Mouse (Mus musculus) lung, postnatal 10 days (tissue): ENCODE data around the gene Ankrd28.
A peak's percentile ranks its signal among the peaks of the same experiment; 100 is the strongest.

Experiments
- DNase-seq: peaks from one replicate; pipeline ENCODE4 v3.0.0; 2021

Ankrd28 gene

DNA sequence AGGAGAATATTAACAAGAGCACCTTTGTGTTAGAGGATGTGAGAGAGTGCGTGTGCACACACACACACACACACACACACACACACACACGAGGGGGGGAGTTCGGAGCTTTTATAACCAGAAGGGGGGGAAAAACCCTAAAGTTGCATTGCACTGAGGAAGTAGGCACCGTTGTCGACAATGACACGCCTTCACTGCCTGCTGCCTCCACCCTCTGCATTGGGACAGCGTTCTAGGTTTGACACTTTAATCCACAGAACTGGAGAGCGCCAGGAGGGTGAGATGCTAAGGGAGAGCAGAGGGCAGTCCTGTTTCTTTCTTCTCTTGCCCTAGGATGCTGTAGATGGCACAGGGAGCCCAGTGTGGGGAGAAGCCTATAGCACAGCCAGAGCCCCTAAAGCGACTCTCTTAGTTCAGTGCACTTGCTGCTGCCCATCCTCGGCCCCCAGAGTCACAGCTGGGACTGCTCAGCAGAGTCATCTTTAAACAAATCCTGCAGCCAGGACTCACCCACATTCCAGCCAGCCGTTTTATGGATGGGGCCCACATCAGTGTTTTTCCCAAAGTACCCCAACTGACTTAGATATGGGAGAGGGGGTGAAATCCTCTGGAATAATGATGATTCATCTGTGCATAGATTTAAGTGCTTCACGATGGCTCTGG lies 165.4 kb downstream of the Ankrd28 start:
- no peak for DNase-seq

DNA sequence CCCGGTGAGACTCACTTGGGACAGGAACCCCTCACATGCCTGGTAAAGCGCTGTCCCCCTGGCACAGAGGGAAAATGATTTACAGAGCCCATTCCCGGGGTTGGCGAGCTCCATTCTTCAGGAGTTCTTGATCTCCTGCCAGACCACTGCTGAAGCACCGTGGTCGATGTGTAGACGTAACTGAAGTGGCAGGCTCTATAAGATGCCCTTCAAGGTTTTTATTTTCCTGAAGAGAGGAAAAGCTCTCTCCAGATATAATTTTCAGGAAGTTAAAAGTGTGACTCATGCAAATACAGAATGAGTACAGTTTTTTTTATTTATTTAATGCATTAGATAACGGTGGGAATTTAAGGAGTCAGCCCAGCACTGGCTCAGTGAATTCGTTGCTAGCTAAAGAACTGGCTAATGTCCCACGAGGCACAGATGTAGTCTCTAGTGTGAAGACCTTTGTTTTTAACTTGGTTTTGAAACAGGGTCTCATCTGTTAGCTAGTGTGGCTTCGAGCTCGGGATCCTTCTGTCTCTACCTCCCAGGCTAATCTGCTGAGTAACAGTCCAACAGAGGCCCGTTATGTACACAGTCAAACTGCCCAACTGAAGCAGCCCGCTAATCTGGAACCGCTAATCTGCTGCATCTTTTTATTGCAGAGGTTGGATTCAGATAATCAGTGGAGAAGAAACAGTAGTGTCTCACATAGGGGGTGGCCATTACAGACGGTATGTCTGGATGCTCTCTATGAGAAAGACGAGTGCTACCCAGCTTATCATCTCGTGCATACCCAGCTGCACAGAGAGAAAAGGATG lies 166.2 kb downstream of the Ankrd28 start:
- DNase-seq: no peak

DNA sequence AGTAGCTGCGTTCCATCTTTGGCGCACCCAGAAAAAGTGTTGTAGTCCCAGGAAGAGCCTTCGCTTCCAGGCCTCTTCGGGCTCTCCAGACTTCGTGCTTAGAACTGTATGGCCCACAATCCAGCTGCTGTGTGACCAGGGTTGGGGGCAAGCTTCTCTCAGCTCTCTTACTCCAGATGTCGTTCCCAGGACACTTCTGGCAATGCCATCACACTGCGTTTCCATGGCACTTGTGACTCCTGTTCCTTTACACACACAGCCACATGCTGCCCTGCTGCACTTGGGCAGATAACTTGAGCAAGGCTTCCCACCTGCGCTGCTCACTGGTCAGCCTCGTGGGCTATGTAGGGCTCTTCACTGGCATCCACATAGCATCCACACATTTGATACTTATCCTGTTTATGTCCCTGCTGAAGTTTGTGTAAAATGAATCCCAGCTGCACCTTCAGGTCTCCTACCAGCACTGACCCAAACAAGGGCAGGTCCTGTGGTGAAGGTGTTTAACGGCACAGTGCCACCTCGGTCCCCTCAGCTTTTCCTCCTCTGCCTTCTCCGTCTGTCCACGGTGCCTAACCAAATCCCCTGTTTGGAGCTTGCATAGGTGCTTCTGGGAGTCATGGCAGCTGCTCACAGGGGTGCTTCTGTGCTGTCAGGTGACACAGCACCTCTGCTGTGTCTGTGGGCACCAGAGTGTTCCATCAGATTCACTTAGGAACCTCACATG lies 166.9 kb downstream of the Ankrd28 start:
- no peak for DNase-seq

DNA sequence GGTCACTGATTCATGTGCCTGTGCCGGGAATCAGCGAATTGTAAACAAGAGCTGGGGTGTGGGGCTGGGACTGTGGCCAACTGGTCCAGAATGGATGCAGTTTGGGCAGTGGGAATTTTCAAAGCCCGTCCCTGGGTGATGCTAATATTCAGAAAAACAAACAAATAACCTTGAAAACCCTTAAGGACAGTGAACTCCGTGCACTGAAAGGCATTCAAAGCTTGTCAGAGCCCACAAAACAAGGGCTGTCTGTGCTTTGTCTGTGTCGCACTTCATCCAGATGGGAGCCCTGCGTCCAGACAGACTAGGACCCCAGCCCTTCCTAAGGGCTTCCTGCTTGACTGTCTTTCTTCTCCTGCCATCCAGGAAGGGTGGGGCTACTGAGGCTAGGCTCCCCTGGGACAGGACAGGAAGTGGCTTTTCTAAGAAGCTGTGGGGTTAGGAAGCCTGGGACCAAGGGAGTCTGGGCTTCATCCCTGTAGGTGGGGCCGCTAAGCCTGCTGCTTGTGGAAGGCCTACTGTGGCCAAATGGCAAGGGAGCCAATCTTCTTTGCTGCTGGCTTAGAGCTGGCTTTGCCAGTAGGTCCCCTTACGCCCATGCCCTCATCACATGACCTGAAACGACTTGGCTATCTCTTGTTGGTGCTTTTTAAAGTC lies 167.8 kb downstream of the Ankrd28 start:
- peak; percentile 88 for DNase-seq

DNA sequence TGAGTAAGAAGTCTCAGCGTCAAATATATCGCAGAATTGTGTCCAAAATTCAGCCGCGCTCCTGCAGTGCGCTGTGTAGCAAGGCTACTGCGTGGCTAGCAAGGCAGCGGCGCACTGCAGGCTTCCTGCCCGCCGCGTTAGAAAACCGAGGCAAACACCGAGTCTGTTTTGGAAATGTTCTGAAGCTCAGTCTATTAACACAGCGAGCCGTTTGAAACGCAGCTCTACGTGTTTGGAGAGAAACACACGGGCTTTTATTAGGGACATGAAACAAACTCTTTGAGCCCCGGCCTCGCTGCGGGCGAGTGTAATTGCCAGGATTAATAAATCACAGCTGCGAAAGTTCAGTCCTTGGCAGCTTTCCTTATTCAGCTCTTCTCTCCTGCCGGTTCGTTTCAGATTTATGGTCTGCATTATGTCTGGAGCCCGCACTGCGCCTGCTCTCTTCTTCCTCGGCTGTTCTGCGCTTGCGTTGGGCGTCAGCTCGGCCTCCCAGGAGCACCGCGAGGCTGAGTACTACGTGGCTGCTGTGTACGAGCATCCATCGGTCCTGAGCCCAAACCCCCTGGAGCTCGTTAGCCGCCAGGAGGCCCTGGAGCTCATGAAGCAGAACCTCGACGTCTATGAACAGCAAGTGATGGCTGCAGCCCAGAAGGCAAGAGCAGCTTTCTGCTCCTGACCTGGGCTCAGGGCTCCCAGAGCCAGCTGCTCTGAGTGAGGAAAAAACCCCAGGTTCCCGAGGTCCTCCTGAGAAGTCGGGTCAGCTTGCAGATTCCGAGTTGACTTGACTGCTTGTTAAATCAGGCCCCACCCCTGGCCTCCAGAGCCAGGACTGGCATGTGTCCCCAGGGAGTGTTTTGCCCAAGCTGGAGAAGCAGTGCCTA lies 168.5 kb downstream of the Ankrd28 start:
- DNase-seq: peak; percentile 92

DNA sequence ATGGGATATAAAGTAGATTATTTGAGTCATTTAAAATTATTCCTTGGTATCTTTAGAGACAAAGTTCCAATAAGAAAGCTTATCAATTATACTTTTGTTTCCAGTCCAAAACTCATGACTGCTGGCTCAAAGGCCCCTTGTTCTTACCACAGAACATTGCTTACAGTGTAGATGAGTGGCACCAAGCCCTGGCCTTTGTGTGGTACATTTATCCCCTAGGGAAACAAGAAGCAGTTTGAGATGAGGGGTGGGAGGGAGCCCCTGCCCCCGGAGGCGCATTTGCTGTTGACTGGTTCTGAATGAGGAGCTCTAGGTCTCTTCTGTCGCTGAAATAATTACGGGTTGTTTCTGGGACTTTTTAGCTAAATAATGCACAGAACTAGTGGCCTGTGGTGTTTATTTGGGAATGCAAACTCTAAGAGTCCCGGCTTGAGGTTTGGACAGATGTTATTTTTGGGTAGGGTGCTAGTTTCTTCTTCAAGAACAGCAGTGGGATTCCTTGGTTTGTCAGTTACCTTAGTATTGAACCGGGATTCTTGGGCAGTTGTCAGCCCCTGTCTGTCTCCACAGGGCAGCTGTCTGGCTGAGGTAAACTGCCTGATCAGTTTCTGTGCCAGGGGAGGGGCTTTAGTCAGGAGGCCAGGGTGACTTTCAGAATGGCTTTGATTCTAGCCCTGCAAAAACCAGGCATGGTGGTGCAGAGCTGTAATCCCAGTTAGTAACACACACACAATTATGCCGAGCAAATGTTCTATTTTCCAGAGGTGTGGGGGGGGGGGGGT lies 169.9 kb downstream of the Ankrd28 start:
- no peak for DNase-seq

DNA sequence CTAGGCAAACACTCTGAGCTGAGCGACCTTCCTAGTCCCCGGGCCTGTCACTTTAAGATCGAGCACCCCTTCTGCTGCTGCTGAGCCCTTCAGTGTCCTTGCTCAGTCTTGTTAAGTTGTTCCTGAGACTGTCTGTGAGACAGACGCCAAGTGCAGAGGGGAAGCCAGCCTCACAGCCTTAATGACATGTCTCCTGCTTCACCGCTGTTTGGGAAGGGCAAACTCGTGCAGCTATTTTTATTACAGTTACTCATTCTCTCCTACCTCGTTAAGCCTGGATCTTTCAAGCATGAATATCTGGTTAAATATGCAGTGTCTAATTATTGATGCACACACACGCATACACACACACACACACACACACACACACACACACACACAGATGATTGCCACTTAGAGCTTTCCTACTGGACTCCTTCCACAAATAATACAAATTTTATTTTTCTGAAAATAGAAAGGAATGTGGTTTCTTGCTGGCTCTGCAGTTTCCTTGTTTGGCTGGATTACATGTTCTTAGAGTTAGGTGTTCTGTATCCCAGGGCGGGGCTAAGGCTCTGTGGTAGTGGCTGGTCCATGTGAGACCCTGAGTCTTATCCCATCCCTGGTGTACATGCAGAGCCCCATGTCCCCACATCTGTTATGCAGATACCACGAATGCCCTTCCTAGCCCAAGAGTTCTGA lies 170.8 kb downstream of the Ankrd28 start:
- DNase-seq: peak; percentile 63

DNA sequence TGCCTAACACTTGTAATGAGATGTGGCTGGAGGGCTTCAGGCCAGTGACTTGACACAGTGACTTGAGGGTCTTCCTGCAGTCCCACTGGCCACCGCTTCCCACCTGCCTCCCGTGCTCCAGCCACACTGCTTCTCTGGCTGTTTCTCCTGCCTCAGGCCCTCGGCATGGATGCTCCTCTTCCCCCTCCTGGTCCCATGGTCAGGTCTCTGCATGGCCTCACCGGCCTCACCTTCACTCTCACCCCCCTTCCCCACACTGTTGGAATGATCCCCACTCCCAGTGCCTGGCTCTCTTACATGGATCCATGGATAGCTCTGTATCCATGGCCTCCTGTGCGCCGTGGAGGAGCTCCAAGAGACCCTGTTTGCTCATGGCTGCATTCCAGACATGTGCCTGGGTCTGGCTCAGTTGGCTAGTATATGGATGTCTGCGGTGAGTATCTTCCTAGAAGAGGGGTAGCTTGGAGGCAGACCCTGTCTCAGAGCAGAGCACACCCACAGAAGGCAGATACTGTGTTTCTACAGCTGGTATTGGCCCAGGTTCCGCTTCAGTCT lies 172.2 kb downstream of the Ankrd28 start:
- no peak for DNase-seq

DNA sequence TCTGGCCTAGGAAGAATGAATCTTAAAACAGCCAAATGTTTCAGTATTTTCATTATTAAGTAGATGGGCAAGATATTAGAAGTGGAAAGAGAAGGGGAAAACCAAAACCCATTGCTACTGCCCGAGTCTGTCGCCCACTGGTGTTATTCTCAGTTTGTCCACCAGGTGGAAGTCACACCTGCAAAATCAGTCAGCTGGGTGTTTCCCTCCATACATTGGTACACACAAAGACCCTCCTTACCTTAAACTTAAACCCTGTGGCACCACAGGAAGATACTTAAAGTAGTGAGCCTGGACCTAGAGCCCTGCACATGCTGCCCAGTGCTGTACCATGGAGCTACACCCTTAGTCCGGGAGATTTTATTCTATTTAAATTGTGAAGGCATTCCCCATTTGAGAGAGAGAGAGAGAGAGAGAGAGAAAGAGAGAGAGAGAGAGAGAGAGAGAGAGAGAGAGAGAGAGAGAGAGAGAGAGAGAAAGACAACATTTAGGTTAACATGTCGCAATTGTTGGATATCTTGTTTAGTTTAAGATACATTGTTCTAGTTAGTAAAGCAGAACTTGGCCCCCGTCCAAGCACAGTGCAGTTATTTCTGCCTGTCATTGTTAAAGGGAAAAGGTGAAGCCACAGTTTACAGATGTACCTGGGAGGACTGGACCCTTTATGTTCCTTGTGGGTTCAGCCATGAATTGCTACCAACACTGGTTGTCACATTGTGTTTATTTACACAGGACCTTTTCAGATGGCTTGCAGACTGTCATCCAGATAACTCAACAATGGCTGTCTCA lies 173.4 kb downstream of the Ankrd28 start:
- peak; percentile 80 for DNase-seq

DNA sequence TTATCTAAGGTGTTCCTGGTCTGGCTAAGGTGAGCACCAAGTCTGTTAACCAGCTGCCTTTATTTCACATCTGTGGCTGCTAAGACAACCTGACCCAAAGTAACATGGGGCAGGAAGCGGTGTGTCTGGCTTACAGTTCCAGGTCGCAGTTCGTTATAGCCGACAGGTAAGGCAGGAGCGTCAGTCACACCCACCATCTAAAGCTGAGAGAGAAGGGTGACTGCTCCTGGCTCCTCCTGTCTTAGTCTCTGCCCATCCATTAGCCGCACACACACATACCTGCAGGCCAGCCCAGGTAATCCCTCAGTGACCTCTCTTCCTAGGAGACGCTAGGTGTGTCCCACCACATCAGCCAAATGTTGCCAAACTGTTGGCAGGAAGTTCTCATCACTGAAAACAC lies 174.1 kb downstream of the Ankrd28 start:
- DNase-seq: no peak

DNA sequence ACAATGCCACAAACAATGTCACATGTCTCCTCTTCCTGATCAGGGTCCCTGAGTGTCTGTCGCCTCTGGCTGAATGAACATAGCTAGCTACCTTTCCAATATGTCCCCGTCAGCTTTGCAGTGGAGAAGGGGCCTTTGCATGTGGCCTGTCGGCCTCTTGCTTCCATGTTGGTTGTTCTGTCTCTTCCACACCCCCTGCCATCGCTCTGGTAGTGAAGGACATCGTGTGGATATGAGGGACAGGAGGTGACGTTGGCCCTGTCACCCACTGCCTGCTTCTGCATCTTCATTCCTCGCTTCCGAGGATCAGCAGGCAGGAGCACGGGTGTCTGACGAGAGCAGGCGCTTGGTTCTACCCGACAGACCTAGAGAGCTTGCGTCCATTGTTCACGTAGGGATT lies 175.0 kb downstream of the Ankrd28 start:
- no peak for DNase-seq

DNA sequence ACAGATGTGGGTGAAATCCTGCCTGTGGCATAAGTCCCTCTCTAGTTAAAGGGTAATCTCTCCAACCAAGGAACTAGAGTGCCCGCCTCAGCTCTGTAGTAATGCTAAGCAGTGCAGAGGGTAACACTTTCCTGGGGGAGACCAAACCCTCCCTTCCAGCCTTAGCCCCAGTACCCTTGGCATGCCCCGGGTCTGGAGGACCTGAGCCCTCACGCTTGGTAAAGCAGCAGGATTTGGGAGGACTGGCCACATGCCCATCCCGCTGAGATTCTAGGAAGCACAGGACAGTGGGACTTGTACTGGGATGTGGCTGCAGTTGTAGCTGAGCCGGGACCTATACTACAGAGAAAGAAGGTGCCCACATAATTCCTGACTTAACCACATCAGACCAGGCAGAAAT lies 175.6 kb downstream of the Ankrd28 start:
- DNase-seq: no peak

DNA sequence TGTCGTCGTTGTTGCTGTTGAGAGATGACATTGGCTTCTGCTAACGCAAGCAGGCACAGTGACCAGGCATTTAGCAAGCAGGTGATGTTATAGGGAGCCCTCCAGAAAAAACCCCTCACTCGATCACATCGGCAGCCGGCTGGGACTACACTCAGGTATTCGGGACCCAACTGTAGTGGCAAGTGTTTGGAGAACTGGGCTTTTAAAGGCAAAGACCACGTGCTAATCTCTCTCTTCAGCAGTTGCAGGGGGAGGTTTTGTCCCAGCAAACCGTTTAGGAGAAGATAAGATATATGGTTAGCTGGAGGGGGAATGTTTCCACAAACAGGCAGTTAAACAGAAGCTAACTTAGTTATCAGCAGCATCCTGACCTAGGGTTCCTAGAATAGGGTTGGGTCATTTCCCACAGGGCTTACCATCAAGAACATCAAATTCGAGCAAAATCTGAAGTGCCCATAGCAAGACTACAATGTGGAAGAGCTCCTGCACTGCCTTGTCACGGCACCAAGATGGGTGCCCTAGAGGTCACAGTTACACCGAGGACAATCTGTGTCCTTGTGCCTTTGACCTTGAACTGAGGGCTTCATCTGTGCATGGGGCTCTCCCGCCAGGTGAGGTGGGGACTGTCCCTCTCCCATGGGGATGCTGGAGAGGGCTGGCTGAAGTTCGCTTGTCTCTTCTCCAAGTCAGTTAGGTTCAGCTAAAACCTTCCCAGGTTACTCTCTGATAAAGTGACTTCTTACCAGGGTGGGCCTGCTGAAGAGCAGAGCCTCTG lies 177.2 kb downstream of the Ankrd28 start:
- DNase-seq: no peak

DNA sequence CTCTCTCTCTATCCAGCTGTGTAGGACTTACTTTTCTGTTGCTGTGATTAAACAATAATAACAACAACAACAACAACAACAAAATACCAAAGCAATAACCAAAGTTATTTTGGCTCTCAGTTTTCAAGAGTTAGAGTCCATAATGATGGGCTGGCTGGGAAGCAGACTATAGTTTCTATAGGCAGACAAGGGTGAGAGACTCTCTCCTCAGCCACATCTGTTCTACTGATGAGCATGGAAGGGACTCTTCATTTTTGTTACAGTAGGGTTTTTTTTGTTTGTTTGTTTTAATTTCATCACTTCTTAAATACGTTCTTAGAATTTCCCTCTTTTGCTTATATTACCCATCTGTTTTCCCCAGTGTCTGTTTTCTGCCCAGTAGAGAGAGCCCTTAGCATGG lies 177.8 kb downstream of the Ankrd28 start:
- DNase-seq: no peak

DNA sequence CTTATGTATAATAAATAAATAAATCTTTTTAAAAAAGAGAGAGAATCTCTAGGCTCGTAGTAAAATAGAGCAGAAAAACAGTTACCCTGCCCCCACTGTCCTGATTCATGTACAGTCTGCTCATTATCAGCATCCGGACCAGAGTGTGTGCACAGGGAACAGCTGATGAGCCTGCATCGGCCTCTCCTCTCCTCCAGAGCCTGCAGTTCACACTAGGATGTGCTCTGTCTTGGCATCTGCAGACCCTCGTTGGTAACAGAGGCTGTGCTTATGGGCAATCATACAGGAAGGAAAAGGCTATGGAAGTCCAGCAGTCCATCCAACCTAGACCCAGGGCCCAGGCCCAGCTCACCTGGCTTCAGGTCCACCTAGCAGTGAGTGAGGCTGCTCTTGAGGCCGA lies 178.3 kb downstream of the Ankrd28 start:
- DNase-seq: no peak

DNA sequence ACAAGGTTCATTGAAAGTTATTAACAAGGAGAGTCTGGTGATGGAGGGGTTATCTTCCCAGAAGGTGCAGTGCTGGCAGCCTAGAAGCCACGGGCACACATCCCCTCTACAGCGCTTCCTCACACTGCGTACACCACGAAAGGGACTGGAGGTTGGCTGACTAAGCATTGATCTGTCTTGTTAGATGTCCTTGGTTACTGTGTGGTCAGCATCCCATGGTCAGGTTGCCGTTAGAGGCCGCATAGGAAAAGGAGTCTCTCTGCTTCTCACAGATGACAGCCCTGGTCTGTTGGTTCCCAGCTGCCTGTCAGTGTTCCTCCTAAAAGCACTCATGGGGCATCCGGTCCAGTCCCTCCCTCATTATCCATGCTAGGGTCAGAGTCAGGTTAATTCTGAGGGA lies 179.2 kb downstream of the Ankrd28 start:
- DNase-seq: no peak

DNA sequence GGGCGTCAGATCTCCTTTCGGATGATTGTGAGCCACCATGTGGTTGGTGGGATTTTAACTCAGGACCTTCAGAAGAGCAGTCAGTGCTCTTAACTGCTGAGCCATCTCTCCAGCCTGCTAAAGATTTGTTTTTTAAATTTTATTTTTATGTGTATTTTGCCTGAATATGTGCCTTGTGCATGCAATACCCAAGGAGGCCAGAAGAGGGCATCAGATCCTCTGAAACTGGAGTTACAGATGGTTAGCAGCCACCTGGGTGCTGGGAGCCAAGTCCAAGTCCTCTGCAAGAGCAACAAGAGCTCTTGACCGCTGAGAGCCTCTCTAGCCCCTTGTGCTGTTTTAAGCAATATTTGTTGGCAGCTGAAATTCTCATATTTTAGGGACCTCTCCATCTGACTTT lies 180.1 kb downstream of the Ankrd28 start:
- DNase-seq: no peak
